Mouse (Mus musculus): ENCODE measurements around the gene Disc1.

Gene Disc1

DNA sequence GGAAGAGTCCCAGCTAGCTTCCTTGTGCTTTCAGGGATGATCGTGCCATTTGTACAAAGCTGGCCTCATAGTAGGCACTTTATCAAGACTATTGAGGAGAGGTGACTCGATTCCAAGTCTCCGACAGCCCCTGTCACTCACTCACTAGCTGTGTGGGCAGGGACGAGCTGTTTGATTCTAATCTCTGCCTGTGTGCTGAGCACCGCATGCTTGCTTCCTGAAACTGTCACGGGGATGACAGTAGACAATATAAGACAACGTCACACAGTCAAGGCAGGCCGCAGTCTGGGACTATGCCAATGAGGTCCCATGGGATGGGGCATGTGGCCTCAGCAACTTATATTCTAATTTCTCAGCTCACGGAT is 13.6 kb downstream of the Disc1 start:
- DNase-seq (ENCODE audit: low spot score) = no peak

DNA sequence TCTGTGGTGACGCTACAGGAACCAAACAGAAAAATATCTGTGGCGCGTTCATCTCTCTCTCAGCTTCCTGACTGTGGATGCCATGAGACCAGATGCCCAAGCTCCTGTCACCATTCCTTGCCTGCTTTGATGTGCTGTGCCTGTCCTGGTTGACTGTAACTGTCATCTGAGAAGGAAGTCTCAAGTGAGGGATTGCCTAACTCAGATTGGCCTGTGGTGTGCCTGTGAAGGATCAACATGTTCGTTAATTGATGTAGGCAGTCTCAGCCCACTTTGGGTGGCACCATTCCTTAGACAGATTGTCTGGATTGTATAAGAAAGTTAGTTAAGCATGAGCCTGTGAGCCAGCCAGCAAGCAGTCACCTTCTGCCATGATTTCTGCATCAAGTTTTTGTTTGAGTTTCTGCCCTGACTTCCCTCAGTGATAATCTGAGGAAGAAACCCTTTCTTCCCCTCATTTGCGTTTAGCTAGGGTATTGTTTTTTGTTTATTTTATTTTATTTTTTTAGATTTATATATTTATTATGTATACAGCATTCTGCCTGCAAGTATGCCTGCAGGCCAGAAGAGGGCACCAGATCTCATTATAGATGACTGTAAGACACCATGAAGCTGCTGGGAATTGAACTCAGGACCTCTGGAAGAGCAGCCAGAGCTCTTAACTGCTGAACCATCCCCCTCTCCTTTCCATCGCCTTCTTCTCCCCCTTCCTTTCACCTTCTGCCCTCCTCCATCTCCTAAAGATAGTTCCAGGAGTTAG is 14.3 kb downstream of the Disc1 start:
- no peak for DNase-seq (ENCODE audit: low spot score)

DNA sequence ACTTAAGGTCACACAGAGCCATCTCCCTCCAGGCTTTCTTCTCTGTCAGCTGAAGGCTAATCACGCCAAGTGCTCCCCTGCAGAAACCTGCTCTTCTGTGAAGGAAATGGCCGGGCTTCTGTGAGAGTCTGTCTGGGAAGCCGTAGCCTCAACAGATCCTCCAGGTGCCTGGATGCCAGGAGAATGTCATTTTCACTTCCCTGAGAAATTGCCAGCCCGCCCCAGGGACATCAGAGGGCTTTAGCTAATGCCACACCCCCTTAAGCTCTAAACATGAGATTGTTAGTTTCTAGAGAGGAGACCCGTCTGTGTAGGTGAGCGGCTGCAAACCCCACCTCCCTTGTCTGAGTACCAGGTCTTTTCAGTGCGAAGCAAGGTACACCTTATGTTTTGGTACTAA is 15.3 kb downstream of the Disc1 start:
- DNase-seq (ENCODE audit: low spot score) = no peak

DNA sequence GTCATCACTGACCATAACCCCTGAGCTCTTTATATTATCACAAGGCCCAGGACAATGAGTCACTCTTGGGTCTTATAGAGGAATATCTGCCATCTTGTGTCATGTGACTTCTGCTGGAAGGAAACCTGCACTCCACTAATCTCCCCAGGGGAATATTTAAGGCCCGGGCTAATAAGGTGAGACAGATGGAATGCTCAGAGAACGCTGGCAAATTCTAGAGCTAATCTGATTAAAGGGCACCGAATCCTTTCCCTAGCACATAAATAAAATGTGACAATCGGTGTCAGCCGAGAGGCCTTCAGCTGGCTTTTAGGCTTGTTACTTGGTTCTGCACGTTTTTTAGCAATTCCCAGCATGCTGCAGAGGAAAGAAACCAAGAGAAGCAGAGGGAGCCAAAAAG is 15.7 kb downstream of the Disc1 start:
- no peak for DNase-seq (ENCODE audit: low spot score)

DNA sequence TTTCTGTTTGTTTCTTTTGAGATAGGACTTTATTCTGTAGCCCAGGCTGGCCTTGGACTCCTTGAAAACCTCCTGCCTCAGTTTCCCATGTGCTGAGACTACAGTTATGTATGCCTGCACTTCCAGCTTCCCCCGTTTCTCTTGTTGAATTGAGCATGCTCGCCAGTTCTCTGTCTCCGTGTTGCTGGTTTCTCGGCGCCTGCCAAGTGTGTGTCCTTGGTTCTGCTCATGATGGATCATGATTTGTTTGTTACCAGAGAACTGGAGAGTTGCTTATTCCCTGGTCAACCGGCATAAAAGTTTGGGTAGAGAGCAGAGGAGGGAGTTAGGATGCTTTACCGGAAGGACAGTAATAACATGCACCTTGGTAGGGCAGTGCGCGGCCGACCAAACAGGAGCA is 20.1 kb downstream of the Disc1 start:
- no peak for DNase-seq (ENCODE audit: low spot score)

DNA sequence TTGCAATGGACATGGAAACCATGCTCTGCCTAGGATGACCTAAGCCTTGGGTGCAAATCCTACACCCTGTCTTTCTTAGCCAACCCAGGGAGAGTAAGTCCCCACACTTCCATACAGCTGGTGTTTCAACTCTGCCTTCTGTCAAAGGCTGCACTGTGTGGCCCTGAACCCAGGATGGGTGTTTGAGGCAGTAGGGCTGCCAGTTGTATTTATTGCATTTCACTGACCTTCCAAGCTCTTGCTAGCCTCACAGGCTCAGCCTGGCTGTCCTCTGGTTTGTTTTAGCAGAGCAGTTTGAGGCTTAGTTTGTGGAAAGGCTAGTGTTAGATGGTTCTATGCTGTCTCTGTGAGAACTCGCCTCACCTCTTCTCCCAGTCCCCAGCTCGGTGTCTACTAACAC is 20.6 kb downstream of the Disc1 start:
- DNase-seq (ENCODE audit: low spot score) = no peak

DNA sequence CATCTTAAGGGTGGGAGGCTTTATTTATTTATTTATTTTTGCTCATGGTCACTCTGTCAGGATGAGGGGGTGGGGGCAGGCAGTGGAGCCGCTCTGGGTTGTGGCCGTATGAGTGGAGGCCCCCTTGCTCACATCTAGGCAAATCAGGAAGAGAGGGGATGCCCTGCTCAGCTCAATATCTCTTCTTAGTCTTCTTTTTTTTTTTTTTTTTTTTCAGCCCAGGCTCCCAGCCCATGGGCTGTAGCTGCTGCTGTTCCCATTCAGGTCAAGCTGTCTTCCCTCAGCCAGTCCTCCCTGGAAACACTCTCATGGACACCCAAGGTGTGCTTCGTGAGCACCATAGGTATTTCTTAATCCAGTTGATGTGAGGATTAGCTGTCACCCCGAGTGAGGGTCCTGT is 21.4 kb downstream of the Disc1 start:
- no peak for DNase-seq (ENCODE audit: low spot score)

DNA sequence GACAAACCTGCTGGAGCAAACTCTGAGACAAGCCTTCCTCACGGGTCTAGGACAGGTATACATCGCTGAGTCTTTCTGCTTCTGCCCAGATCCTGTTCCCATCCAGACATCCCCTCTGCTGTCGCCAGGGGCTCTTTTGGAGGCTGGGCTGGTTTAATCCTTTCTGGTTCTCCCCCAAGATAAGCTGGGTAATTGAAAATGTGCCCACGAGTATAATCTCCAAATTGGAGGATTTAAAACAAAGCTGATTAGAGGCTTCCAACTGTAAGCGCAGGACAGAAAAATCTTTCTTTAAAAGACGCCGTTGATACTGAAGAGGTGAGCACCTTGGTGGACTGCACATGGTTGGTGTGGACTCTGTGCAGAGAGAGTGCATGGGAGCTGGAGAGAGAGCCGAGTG is 23.3 kb downstream of the Disc1 start:
- no peak for DNase-seq (ENCODE audit: low spot score)

DNA sequence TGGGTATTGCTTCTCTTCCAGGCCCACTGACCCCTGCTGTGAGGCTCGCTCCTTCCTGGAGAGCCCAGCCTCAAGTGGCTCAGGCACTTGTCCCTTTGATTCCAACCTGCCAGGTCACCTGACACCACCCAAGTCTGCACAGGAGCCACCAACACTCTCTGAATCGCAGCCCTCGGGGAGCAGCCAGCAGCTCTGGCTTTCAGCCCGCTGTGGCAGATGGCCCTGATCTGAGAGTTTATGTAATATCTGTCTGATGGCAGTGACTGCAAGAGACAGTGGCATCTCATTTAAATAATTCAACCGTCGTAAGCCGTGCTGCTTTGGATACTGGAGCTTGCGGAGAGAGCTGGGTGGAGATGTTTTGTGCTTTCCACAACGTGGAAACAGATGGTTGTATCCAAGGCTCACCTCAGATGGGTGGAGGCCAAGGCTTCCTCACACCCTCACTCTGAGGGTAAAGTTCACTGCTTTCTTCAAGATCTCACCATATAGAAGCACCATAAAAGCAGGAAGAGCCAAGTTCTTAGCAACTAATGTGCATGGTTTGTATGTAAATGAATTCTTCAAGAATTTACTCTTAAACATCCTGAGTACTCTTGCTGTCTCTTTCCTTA is 24.9 kb downstream of the Disc1 start:
- DNase-seq (ENCODE audit: low spot score) = no peak

DNA sequence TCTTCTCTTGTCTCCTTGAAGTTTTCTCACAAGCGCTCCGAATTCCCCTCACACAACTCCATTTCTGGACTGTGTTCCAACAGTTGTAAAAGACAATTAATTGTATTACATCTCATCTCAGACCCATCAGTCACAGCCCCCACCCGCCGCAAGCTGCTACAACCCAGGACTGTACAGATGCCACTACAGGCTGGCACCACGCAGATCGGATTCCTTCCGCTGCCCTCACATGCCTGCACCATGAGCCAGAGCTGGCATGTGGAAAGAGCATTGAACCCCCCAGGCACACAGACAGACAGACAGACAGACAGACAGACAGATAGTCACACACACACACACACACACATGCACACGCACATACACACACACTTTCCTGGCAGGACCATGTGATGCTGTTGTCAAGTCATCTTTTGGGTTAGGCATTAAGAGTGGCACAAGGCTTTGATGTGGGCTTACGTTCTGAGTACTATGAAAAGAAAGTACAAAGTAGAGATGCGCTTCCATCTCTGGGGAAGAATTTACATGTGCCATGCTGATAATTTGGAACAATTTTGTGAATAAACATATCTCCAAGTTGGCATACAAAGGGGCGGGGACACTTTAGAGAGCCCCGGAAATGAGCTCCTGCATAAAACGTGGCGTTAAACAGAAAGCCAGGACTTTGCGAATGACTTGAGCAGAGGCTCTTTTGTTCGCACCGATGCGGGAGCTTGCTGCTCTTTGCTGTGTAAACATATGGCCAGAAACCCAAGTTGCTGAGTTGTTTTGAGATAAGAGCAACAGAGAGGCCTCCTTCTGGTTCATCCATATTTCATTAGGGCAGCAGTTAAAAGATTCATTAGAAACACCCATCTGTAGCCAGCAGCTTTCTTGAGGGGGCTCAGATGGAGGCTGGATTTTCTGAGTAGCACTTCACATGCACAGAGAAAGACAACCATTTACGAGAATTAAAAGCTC is 26.7 kb downstream of the Disc1 start:
- DNase-seq (ENCODE audit: low spot score) = no peak

DNA sequence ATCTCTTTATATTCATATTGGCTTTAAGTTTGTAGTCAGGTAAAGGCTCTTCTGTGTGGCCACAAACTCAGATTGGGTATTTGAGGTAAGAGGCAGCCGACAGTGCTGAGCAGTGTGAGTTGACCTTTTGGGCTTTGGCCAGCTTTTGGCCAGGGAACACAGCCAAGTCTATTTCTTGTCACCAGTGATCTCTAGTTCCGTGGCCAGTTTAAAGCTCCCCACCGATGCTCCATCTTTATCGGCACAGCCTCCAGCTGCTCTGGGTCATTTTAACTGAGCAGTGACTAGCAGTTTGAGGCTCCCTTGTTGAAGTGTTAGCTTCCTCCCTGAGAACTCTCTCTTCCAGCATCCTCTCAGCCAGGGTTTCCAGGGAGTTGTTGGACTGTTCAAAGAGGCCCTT is 29.8 kb downstream of the Disc1 start:
- DNase-seq (ENCODE audit: low spot score) = no peak

DNA sequence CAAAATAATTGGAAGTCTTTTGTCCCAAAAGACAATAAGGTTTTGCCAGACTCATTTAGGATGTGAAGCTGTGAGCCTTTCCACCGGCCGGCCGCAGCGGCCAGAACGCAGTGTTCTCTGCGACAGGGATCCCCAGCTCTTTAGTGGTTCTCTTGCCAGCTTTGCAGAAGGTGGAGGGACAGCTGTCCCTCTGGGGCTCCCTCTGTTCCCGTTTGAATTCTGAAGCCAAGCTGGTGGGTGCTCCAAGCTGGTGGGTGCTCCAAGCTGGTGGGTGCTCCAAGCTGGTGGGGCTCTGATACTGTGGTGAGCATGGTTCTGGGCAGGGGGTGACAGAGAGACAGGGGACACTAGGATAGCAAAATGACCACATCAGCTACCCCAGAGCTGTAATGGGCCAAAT is 30.5 kb downstream of the Disc1 start:
- no peak for DNase-seq (ENCODE audit: low spot score)

DNA sequence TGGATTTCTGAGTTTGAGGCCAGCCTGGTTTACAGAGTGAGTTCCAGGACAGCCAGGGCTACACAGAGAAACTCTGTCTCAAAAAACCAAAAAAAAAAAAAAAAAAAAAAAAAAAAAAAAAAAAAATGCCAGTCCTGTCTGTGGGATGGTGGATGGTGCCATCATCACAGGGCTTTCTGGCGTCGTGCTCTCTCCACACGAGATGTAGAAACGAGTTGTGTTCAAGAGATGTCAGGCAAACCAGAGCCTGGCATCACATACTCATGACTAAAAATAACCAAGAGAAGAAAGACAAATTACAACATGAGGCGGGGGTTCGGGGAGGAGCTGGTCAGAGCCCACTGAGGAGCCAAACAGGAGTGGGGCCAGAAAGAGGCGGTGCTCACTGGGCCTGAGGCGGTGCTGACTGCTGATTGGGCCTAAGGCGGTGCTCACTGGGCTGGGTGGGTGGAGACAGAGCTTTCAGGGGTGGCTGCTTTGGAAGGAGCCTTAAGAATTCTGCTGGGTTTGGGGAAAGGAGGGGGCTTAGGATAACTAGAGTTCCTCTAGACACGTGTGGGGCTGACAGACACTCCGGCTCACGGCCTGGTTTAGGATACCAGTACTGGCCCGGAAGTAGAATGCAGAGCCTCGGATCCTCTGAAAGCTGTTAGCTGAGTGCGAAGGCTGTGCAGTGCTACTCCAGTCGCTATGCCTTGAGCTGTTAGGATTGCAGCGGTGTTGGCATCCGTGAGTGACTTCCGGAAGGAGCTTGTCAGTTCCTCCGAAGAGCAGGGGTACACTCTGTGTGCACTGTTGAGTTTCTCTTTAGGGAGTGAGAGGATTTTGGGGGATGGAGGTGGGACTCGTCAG is 37.1 kb downstream of the Disc1 start:
- no peak for DNase-seq (ENCODE audit: low spot score)

DNA sequence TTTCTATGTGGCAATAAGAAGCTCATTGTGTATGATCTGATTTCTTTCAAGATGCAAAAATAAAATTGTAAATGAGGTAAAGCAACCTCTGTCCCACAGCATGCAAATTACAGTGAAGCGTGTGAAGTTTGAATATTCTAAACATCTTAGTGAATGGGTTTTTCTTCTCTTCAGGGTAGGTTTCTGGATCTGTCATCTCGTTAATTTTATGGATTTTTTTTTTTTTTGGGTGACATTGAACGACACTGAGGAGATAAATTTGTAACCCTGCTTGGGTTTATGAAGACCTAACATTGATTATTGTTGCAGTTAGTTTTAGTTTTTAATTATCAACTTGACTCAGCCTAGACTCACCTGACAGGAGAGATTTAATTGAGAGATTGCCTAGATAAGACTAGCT is 43.1 kb downstream of the Disc1 start:
- DNase-seq (ENCODE audit: low spot score) = no peak

DNA sequence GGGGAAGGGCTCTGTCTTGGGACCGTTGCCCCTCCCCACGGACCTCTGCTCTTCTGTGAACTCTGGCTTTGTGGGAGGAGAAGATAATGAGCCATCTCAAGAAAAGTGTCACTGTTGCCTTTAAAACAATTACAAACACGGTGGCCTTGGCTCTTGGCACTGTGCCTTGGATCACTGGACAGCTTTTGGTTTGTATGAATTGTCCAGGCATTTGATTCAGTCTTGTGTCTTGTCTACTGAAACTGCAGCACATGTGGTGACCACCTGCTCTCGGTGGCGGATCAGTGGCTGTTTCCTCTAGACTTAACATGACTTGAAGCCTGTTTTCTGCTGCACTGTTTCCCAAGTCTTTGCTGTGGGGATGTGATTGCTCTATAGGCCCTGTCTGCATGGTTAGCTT is 44.1 kb downstream of the Disc1 start:
- peak; percentile 42 for DNase-seq (ENCODE audit: low spot score)

DNA sequence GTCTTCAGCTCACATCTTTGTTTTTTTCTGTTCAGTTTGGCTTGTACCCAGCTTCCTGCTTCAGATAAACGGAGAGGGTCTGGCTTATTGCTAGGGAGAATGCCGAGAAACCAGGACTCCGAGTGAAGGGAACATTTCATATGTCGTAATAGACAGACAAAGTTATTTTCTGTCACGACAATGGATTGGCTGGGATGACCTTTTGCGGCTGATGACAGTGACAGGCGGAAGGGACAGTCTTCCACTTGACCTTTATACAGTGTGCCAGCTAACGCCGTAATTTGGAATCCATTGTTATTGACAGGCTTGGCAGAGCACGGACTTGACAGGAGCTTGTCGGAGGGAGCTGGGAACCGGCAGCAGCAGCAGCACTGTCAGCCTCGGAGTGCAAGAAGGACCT is 48.3 kb downstream of the Disc1 start:
- DNase-seq (ENCODE audit: low spot score) = no peak

DNA sequence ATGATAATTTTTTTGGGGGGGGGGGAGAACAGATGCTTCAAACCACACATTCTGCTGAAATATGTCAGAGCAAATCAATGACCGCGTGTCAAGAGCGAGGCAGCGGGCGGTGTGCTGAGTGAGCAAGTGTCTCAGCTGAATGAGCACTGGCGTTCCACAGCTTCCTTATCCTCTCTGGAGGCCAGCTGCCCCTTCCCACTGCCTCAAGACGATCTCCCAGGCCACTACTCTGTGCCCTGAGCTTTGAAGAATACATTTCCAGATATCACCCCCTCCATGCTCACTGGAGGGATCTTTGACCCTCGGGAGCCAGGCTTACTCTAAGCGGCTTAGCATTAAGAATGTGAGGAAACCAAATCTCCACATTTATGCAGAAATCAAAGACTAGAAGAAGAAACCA is 59.2 kb downstream of the Disc1 start:
- DNase-seq (ENCODE audit: low spot score) = no peak

DNA sequence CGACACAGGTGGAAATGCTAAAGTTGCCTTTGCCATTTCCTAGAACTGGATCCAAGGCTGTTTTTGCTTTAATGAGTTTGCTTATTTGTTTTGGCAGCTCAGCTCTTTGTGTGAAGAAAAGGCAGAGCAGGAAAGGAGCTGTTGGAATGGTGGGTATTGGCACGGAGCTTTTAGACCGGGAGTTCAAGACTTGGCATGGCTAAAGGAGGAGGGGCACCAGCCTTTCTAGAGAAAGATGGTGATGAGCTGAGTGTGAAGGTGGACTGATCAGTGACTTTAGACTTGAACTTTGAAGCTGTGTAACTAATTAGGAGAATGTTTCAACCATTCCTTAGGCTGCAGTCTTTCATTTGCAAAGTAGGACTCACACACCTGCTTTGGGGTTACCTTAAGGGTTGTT is 59.8 kb downstream of the Disc1 start:
- DNase-seq (ENCODE audit: low spot score) = no peak

DNA sequence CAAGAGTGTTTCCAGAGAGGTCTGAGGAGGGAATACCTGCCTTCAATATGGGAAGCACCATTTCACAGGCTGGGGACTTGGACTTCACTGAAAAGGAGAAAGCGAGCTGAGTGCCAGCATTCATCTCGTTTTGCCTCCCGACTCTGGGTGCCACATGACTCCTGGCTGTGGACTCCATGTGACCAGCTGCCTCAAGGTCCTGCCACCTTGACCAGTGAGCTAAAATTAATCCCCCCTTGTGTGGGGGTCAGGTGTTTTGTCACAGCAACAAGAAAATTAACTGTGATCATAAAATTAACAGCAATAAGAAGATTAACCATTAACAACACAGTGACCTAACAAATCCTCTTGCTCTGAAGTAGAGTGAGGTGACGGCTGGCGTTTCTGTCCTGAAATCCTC is 61.3 kb downstream of the Disc1 start:
- DNase-seq (ENCODE audit: low spot score) = no peak

DNA sequence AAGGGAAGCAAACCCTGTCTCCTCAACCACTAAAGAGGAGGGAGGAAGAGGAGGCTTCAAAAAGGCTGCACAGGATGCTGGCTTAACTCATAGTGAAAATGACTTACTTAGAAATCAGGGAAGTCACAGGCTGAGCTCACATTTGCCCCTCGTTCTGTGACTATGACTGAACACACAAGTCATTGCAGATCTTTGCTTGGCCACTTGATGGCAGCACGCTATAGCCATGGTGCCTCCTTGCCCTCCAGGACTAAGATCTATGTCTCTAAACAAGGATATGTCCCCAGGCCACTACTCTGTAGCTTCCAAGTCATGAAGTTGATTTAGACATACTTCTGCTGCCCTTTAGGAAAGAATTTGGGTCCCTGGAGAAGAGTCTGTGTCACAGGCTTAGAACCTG is 62.6 kb downstream of the Disc1 start:
- peak; percentile 78 for DNase-seq (ENCODE audit: low spot score)

DNA sequence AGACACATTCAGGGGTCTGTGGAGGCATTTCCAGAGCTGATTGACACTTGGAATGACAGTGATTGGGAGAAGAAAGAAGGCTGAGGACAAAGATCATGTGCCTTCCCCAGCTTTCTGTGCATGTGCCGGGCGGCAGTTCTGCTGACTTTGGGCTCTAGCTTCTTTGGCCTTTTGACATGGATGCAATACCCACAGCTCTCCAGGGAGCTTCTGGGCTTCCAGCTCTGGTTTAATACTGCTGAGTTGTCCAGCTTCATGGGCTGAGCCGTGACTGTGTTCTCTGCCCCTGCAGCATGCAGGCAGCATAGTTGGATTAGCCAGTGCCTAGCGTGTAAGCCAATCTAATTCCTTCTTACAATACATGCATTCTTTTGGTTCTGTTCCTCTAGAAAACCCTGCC is 72.5 kb downstream of the Disc1 start:
- DNase-seq (ENCODE audit: low spot score) = no peak

DNA sequence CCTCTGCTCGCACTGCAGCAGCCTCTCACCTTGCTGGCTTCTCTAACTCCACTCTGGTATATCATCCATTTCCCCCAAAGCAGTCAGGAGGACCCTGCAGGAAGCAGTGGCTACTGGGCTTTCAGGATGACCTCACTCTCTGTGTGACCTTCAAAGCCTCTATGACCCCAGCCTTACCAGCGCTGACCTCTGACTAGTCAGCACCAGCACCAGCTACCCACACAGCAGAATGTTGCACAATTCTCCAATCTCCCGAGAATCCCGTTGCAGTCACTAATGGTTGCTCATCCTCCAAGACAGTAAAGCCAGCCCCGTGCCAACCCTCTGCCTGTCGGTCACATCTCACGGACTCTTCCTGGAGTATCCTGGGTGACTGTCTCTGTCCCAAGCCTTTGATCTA is 73.6 kb downstream of the Disc1 start:
- no peak for DNase-seq (ENCODE audit: low spot score)
